Mouse (Mus musculus): ENCODE results near the gene Gcnt2. TPM values are rescaled to one million over a fixed set of nuclear protein-coding genes. Genes with fewer than 3 reads are reported as not detected.

Gene Gcnt2
- polyA plus RNA-seq (2015; fragmentation: Nextera tagmentation; extraction: Ambion mirVana) = 4.4 and 6.0 TPM in 2 replicates

DNA sequence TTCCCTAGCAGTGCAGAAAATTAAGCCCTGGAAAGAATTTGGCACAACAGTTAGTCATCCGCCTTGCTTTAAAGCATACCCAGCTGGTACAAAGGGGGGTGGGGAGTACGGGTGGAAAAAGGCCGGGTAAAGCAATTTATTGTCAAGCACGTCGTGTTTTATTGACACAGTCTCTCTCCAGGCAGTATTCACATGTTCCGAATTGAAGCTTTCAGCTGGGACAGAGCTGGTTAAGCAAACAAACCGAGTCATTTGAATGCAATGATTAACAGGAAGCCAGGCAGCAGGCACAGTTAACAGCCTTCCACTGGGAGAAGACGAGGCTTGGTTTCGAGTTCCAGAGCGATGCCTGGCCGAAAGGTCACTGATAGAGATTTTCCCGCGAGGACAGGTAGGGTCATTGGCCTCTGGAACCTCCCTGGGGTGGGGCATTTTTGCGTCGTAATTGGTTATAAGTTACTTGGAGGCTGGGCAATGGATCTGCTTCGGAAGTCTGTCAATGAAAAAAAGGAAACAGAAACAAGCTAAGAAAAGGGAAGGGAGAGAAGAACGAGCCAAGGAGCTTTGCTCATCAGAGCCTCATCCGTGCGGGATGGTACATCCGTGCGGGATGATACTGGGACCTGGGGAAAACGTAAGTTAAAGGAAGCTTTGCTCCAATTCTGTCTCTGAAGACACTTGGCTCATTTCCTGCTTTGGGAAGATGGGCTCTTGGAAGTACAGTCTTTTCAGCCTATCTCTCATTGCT, at the start of gene Gcnt2:
Gene Gcnt2 (plus strand): TSS at position 103 of the 748 bp plus-strand sequence.
- ATAC-seq (ENCODE audit: insufficient number of reproducible peaks, low FRiP score, low TSS enrichment, low read depth) = 0 out of 2 replicates have a peak, but pooled peaks have one; percentile 7
- H3K4me1 ChIP-seq = 0 out of 2 replicates have a peak, but pooled peaks cover 5% of the 10 kb centered on the region
- peak within 1 kb of the TSS; percentile 37 for H3K4me3 ChIP-seq (replicated peaks)
- peak within 1 kb of the TSS; percentile 49 for H3K4me2 ChIP-seq (replicated peaks)
- 0 out of 2 replicates have a peak within 1 kb of the TSS, but pooled peaks have one; percentile 15 for H3K9ac ChIP-seq
- H3K27me3 ChIP-seq = no peaks in the 10 kb centered on the region
- no peaks in the 10 kb centered on the region for H3K9me3 ChIP-seq (replicated peaks)
- no peaks in the 10 kb centered on the region for H3K36me3 ChIP-seq
- 34% methylated on average over 22 of the region's 22 CpGs for WGBS
- peak within 1 kb of the TSS; percentile 65; the same call in 1 of the 2 replicates for H3K27ac ChIP-seq (replicated peaks)

DNA sequence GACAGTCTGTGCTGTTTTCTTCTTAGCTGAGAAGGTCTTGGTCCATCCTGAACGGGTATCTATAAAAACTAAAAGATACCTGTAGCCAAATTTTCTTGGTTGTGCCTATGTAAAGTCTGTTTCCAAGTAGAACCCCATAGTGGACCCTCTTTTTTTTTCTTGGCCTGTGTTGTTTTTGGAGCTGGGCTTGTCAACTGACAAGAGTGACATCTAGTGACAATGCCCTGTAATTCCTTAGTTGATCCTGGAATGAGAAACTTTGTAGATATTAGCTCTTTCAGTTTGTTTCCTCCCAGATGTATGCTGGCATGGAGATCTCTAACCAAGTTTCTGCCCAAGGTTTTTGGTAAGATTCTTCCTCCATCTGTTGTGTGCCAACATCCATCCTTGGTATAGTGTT, 38.9 kb upstream of the Gcnt2 start:
- Histone ChIP-seq H3K9me3 (replicated peaks) (no peaks in the 10 kb centered on the region), H3K27me3 (no peaks in the 10 kb centered on the region), H3K4me3 (replicated peaks) (no peak overlapping the region), H3K9ac (no peak overlapping the region), H3K4me1 (no peaks in the 10 kb centered on the region), H3K4me2 (replicated peaks) (no peak overlapping the region), H3K27ac (replicated peaks) (no peak overlapping the region), H3K36me3 (no peaks in the 10 kb centered on the region)
- ATAC-seq (ENCODE audit: insufficient number of reproducible peaks, low FRiP score, low TSS enrichment, low read depth) = no peak
- 51% methylated on average over 1 of the region's 1 CpGs for WGBS

- 85% methylated on average over 2 of the region's 2 CpGs for WGBS
- no peaks in the 10 kb centered on the region for H3K36me3 ChIP-seq
- no peaks in the 10 kb centered on the region for H3K27me3 ChIP-seq
- ATAC-seq (ENCODE audit: insufficient number of reproducible peaks, low FRiP score, low TSS enrichment, low read depth) = no peak
- no peak overlapping the region for H3K4me2 ChIP-seq (replicated peaks)
- H3K4me1 ChIP-seq = no peaks in the 10 kb centered on the region
- H3K9me3 ChIP-seq (replicated peaks) = no peaks in the 10 kb centered on the region
- no peak overlapping the region for H3K9ac ChIP-seq
- no peak overlapping the region for H3K27ac ChIP-seq (replicated peaks)
- no peak overlapping the region for H3K4me3 ChIP-seq (replicated peaks)
Observed at GRCm38 (mm10) chr13:40821911-40822310, 37.6 kb upstream of the Gcnt2 start.

- Histone ChIP-seq H3K9ac (no peak overlapping the region), H3K4me2 (replicated peaks) (no peak overlapping the region), H3K36me3 (no peaks in the 10 kb centered on the region), H3K27ac (replicated peaks) (no peak overlapping the region), H3K4me3 (replicated peaks) (no peak overlapping the region), H3K27me3 (no peaks in the 10 kb centered on the region), H3K4me1 (no peaks in the 10 kb centered on the region), H3K9me3 (replicated peaks) (no peaks in the 10 kb centered on the region)
- 51% methylated on average over 10 of the region's 10 CpGs for WGBS
- no peak for ATAC-seq (ENCODE audit: insufficient number of reproducible peaks, low FRiP score, low TSS enrichment, low read depth)
Observed at GRCm38 (mm10) chr13:40841146-40841787, 18.3 kb upstream of the Gcnt2 start.

GRCm38 (mm10) chr13:40842141-40842540, 17.4 kb upstream of the Gcnt2 start:
- Histone ChIP-seq H3K27me3 (no peaks in the 10 kb centered on the region), H3K4me2 (replicated peaks) (no peak overlapping the region), H3K9ac (no peak overlapping the region), H3K27ac (replicated peaks) (no peak overlapping the region), H3K4me3 (replicated peaks) (no peak overlapping the region), H3K9me3 (replicated peaks) (no peaks in the 10 kb centered on the region), H3K36me3 (no peaks in the 10 kb centered on the region), H3K4me1 (no peaks in the 10 kb centered on the region)
- 21% methylated on average over 1 of the region's 1 CpGs for WGBS
- ATAC-seq (ENCODE audit: insufficient number of reproducible peaks, low FRiP score, low TSS enrichment, low read depth) = no peak

- Histone ChIP-seq H3K9me3 (replicated peaks) (no peaks in the 10 kb centered on the region), H3K27me3 (no peaks in the 10 kb centered on the region), H3K9ac (no peak overlapping the region), H3K4me1 (no peaks in the 10 kb centered on the region), H3K4me3 (replicated peaks) (peak overlapping the region; percentile 22; the same call in 1 of the 2 replicates), H3K36me3 (no peaks in the 10 kb centered on the region), H3K4me2 (replicated peaks) (0 out of 2 replicates have a peak overlapping the region, but pooled peaks have one; percentile 26), H3K27ac (replicated peaks) (no peak overlapping the region)
- WGBS = 18% methylated on average over 5 of the region's 5 CpGs
- no peak for ATAC-seq (ENCODE audit: insufficient number of reproducible peaks, low FRiP score, low TSS enrichment, low read depth)
Observed at GRCm38 (mm10) chr13:40843418-40844067, 16.0 kb upstream of the Gcnt2 start.

DNA sequence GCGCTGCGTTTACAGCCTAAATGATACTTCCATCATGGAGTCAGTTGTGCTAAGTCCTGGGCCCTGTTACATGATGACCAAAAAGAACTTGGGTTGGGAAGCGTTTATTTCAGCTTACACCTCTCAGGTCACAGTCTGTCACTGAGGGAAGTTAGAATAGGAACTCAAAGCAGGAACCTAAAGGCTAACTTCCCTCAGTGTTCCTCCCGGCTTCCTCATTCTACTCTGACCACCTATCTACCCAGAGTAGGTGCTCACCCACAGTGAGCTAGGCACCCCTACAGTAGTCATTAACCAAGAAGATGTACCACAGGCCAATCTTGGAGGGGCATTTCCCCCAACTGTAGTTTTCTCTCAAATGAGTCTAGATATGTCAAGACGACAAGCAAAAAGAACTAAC, 15.4 kb upstream of the Gcnt2 start:
- 87% methylated on average over 5 of the region's 5 CpGs for WGBS
- Histone ChIP-seq H3K27ac (replicated peaks) (no peak overlapping the region), H3K27me3 (no peaks in the 10 kb centered on the region), H3K4me2 (replicated peaks) (no peak overlapping the region), H3K4me1 (no peaks in the 10 kb centered on the region), H3K9me3 (replicated peaks) (no peaks in the 10 kb centered on the region), H3K36me3 (no peaks in the 10 kb centered on the region), H3K9ac (no peak overlapping the region), H3K4me3 (replicated peaks) (no peak overlapping the region)
- ATAC-seq (ENCODE audit: insufficient number of reproducible peaks, low FRiP score, low TSS enrichment, low read depth) = no peak

GRCm38 (mm10) chr13:40845951-40846350, 13.6 kb upstream of the Gcnt2 start:
- ATAC-seq (ENCODE audit: insufficient number of reproducible peaks, low FRiP score, low TSS enrichment, low read depth) = no peak

GRCm38 (mm10) chr13:40846375-40846774, 13.2 kb upstream of the Gcnt2 start:
- H3K9me3 ChIP-seq (replicated peaks) = no peaks in the 10 kb centered on the region
- 68% methylated on average over 9 of the region's 9 CpGs for WGBS
- H3K4me2 ChIP-seq (replicated peaks) = no peak overlapping the region
- H3K27ac ChIP-seq (replicated peaks) = no peak overlapping the region
- ATAC-seq (ENCODE audit: insufficient number of reproducible peaks, low FRiP score, low TSS enrichment, low read depth) = no peak
- no peaks in the 10 kb centered on the region for H3K4me1 ChIP-seq
- H3K4me3 ChIP-seq (replicated peaks) = no peak overlapping the region
- H3K9ac ChIP-seq = no peak overlapping the region
- H3K36me3 ChIP-seq = no peaks in the 10 kb centered on the region
- no peaks in the 10 kb centered on the region for H3K27me3 ChIP-seq

More at GRCm38 (mm10) chr13:40845951-40846350, 13.6 kb upstream of the Gcnt2 start:
- Histone ChIP-seq H3K36me3 (no peaks in the 10 kb centered on the region), H3K27ac (replicated peaks) (no peak overlapping the region), H3K4me3 (replicated peaks) (no peak overlapping the region), H3K9me3 (replicated peaks) (no peaks in the 10 kb centered on the region), H3K4me2 (replicated peaks) (no peak overlapping the region), H3K4me1 (no peaks in the 10 kb centered on the region), H3K9ac (no peak overlapping the region), H3K27me3 (no peaks in the 10 kb centered on the region)
- WGBS = 57% methylated on average over 6 of the region's 6 CpGs

GRCm38 (mm10) chr13:40847898-40848297, 11.7 kb upstream of the Gcnt2 start:
- ATAC-seq (ENCODE audit: insufficient number of reproducible peaks, low FRiP score, low TSS enrichment, low read depth) = no peak
- Histone ChIP-seq H3K36me3 (no peaks in the 10 kb centered on the region), H3K9ac (no peak overlapping the region), H3K4me2 (replicated peaks) (no peak overlapping the region), H3K4me3 (replicated peaks) (no peak overlapping the region), H3K27ac (replicated peaks) (no peak overlapping the region), H3K4me1 (no peaks in the 10 kb centered on the region), H3K27me3 (no peaks in the 10 kb centered on the region), H3K9me3 (replicated peaks) (no peaks in the 10 kb centered on the region)
- WGBS = 77% methylated on average over 4 of the region's 4 CpGs

DNA sequence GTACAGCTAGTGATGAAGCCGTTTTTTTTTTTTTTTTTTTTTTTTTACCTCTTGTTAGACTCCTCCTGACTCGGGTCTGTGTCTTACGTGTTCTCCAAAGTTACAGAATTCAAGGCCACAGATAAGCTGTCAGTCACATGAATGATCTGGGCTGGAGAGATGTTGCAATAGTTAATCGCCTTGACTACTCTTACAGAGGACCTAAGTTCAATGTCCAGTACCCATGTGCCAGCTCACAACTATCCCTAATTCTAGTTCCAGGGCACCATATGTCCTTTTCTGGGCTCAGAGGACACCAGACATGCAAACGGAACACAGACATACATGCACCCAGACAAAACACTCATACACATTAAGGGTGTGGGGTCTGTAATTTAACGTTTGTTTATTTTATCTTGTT, 8.9 kb upstream of the Gcnt2 start:
- 81% methylated on average over 6 of the region's 6 CpGs for WGBS
- no peak for ATAC-seq (ENCODE audit: insufficient number of reproducible peaks, low FRiP score, low TSS enrichment, low read depth)

More for the DNA sequence above, 8.9 kb upstream of the Gcnt2 start:
- Histone ChIP-seq H3K27me3 (no peaks in the 10 kb centered on the region), H3K4me2 (replicated peaks) (no peak overlapping the region), H3K9me3 (replicated peaks) (no peaks in the 10 kb centered on the region), H3K4me3 (replicated peaks) (no peak overlapping the region), H3K27ac (replicated peaks) (no peak overlapping the region), H3K4me1 (0 out of 2 replicates have a peak, but pooled peaks cover 5% of the 10 kb centered on the region), H3K36me3 (no peaks in the 10 kb centered on the region), H3K9ac (no peak overlapping the region)

Data from embryonic facial prominence, embryonic 15.5 days (tissue).